Mouse (Mus musculus): Measurements from ENCODE around the gene Stx17. TPM values are rescaled to one million over a fixed set of nuclear protein-coding genes. Genes with fewer than 3 reads are reported as not detected.

The Stx17 gene
- total and polyA plus RNA-seq, 3 experiments, result 6.7 to 25.1 (median 25.1) TPM

GRCm38 (mm10) chr4:48086609-48087008, 38.1 kb upstream of the Stx17 start:
- WGBS, result 67% methylated on average over 6 of the region's 6 CpGs
- Histone ChIP-seq H3K27ac (no peak overlapping the region), H3K79me2 (replicated peaks; ENCODE audit: control insufficient read depth, insufficient read depth, low read length) (no peaks in the 10 kb centered on the region), H3K36me3 (ENCODE audit: control insufficient read depth, insufficient read depth, low read length) (no peaks in the 10 kb centered on the region), H3K27me3 (ENCODE audit: control insufficient read depth, insufficient read depth, low read length) (no peaks in the 10 kb centered on the region; the same call in 1 of the 2 replicates), H3K9ac (ENCODE audit: low read depth, low read length) (no peak overlapping the region), H3K4me1 (ENCODE audit: control insufficient read depth, insufficient read depth, low read length) (no peaks in the 10 kb centered on the region), H3K4me3 (no peak overlapping the region)
- TF ChIP-seq CTCF (IDR thresholded peaks at IDR 0.05) (no peak), POLR2A (IDR thresholded peaks at IDR 0.05; ENCODE audit: insufficient read depth, low read depth, low read length) (no peak), EP300 (IDR thresholded peaks at IDR 0.05; ENCODE audit: insufficient read depth, low read depth, low read length) (no peak)
- intact Hi-C loops (cut with DNase I), result no loop called here
- DNase-seq, result no peak

- H3K4me3 ChIP-seq, result no peak overlapping the region
- no peak for DNase-seq
- H3K36me3 ChIP-seq (ENCODE audit: control insufficient read depth, insufficient read depth, low read length), result no peaks in the 10 kb centered on the region
- H3K27ac ChIP-seq, result no peak overlapping the region
- no peak for TF ChIP-seq CTCF (IDR thresholded peaks at IDR 0.05)
- no peak for TF ChIP-seq POLR2A (IDR thresholded peaks at IDR 0.05; ENCODE audit: insufficient read depth, low read depth, low read length)
- TF ChIP-seq EP300 (IDR thresholded peaks at IDR 0.05; ENCODE audit: insufficient read depth, low read depth, low read length), result no peak
- no peaks in the 10 kb centered on the region; the same call in 1 of the 2 replicates for H3K27me3 ChIP-seq (ENCODE audit: control insufficient read depth, insufficient read depth, low read length)
- no peaks in the 10 kb centered on the region for H3K4me1 ChIP-seq (ENCODE audit: control insufficient read depth, insufficient read depth, low read length)
- no peaks in the 10 kb centered on the region for H3K79me2 ChIP-seq (replicated peaks; ENCODE audit: control insufficient read depth, insufficient read depth, low read length)
- intact Hi-C loops (cut with DNase I), result no loop called here
- 84% methylated on average over 6 of the region's 6 CpGs for WGBS
- H3K9ac ChIP-seq (ENCODE audit: low read depth, low read length), result no peak overlapping the region
Observed at GRCm38 (mm10) chr4:48087497-48087896, 37.2 kb upstream of the Stx17 start.

- DNase-seq, result no peak
- H3K36me3 ChIP-seq (ENCODE audit: control insufficient read depth, insufficient read depth, low read length), result no peaks in the 10 kb centered on the region
- no peaks in the 10 kb centered on the region for H3K27me3 ChIP-seq (ENCODE audit: control insufficient read depth, insufficient read depth, low read length)
- H3K9ac ChIP-seq (ENCODE audit: low read depth, low read length), result no peak overlapping the region
- no peak overlapping the region for H3K4me3 ChIP-seq
- H3K79me2 ChIP-seq (replicated peaks; ENCODE audit: control insufficient read depth, insufficient read depth, low read length), result no peaks in the 10 kb centered on the region
- TF ChIP-seq CTCF (IDR thresholded peaks at IDR 0.05) (no peak), POLR2A (IDR thresholded peaks at IDR 0.05; ENCODE audit: insufficient read depth, low read depth, low read length) (no peak), EP300 (IDR thresholded peaks at IDR 0.05; ENCODE audit: insufficient read depth, low read depth, low read length) (no peak)
- WGBS, result 75% methylated on average over 3 of the region's 3 CpGs
- no peaks in the 10 kb centered on the region for H3K4me1 ChIP-seq (ENCODE audit: control insufficient read depth, insufficient read depth, low read length)
- no peak overlapping the region for H3K27ac ChIP-seq
- intact Hi-C loops (cut with DNase I), result no loop called here
Observed at GRCm38 (mm10) chr4:48093221-48093620, 31.5 kb upstream of the Stx17 start.

DNA sequence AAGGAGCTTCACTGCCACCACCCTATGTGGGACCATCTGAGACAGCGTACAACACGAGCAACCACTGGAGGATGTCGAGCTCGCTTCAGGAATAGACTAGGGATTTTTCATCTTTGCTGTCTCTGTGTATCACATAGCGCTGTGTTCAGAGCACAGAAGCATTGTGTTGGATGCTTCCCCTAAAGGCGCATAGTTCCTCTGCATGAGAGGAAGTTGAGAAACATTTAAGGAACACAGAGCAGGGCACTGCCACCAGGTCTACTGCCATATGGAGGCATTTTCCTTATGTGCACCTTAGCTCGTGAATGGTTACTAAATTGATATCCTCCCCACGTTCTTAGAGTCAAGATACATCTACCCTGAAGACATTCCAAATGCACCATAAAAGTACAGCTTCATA, 24.5 kb upstream of the Stx17 start:
- intact Hi-C loops (cut with DNase I), result no loop called here
- no peaks in the 10 kb centered on the region for H3K4me1 ChIP-seq (ENCODE audit: control insufficient read depth, insufficient read depth, low read length)
- H3K4me3 ChIP-seq, result no peak overlapping the region
- no peaks in the 10 kb centered on the region for H3K36me3 ChIP-seq (ENCODE audit: control insufficient read depth, insufficient read depth, low read length)
- DNase-seq, result no peak
- no peaks in the 10 kb centered on the region for H3K79me2 ChIP-seq (replicated peaks; ENCODE audit: control insufficient read depth, insufficient read depth, low read length)
- 79% methylated on average over 8 of the region's 8 CpGs for WGBS
- TF ChIP-seq POLR2A (IDR thresholded peaks at IDR 0.05; ENCODE audit: insufficient read depth, low read depth, low read length) (no peak), CTCF (IDR thresholded peaks at IDR 0.05) (no peak), EP300 (IDR thresholded peaks at IDR 0.05; ENCODE audit: insufficient read depth, low read depth, low read length) (no peak)
- H3K27me3 ChIP-seq (ENCODE audit: control insufficient read depth, insufficient read depth, low read length), result no peaks in the 10 kb centered on the region
- no peak overlapping the region for H3K27ac ChIP-seq
- no peak overlapping the region for H3K9ac ChIP-seq (ENCODE audit: low read depth, low read length)

DNA sequence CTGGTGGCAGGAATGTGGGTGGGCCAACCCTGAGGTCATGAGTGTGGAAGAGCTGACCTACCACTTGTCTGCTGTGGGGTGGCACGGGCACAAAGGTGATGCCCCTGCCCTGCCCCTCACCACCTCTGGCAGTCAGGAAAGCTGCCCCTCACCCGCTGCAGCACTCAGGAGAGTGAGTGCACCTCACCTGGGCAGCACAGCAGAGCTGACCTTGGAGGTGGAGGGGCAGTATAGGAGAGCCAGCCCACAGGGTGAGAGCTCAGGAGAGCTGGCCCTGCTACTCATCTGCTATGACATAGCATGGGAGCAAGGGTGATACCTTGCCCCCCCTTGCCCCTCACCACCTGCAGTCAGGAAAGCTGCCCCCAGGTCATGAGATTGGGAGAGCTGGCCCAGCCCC, 22.7 kb upstream of the Stx17 start:
- no peak for TF ChIP-seq CTCF (IDR thresholded peaks at IDR 0.05)
- no peak for TF ChIP-seq POLR2A (IDR thresholded peaks at IDR 0.05; ENCODE audit: insufficient read depth, low read depth, low read length)
- no peak for TF ChIP-seq EP300 (IDR thresholded peaks at IDR 0.05; ENCODE audit: insufficient read depth, low read depth, low read length)
- no peak overlapping the region for H3K27ac ChIP-seq
- no peak for DNase-seq
- H3K27me3 ChIP-seq (ENCODE audit: control insufficient read depth, insufficient read depth, low read length), result no peaks in the 10 kb centered on the region
- H3K9ac ChIP-seq (ENCODE audit: low read depth, low read length), result no peak overlapping the region
- WGBS, result 59% methylated on average over 2 of the region's 2 CpGs
- H3K4me1 ChIP-seq (ENCODE audit: control insufficient read depth, insufficient read depth, low read length), result no peaks in the 10 kb centered on the region
- no peaks in the 10 kb centered on the region for H3K79me2 ChIP-seq (replicated peaks; ENCODE audit: control insufficient read depth, insufficient read depth, low read length)
- intact Hi-C loops (cut with DNase I), result no loop called here
- H3K36me3 ChIP-seq (ENCODE audit: control insufficient read depth, insufficient read depth, low read length), result no peaks in the 10 kb centered on the region
- H3K4me3 ChIP-seq, result no peak overlapping the region

GRCm38 (mm10) chr4:48105387-48105786, 19.3 kb upstream of the Stx17 start:
- H3K9ac ChIP-seq (ENCODE audit: low read depth, low read length), result no peak overlapping the region
- H3K27ac ChIP-seq, result no peak overlapping the region
- no peak overlapping the region for H3K4me3 ChIP-seq
- no peaks in the 10 kb centered on the region for H3K79me2 ChIP-seq (replicated peaks; ENCODE audit: control insufficient read depth, insufficient read depth, low read length)
- no peaks in the 10 kb centered on the region for H3K27me3 ChIP-seq (ENCODE audit: control insufficient read depth, insufficient read depth, low read length)
- TF ChIP-seq CTCF (IDR thresholded peaks at IDR 0.05), result no peak
- no peak for TF ChIP-seq POLR2A (IDR thresholded peaks at IDR 0.05; ENCODE audit: insufficient read depth, low read depth, low read length)
- no peak for TF ChIP-seq EP300 (IDR thresholded peaks at IDR 0.05; ENCODE audit: insufficient read depth, low read depth, low read length)
- no peaks in the 10 kb centered on the region for H3K4me1 ChIP-seq (ENCODE audit: control insufficient read depth, insufficient read depth, low read length)
- H3K36me3 ChIP-seq (ENCODE audit: control insufficient read depth, insufficient read depth, low read length), result no peaks in the 10 kb centered on the region
- 64% methylated on average over 5 of the region's 5 CpGs for WGBS
- intact Hi-C loops (cut with DNase I), result no loop called here
- no peak for DNase-seq
